Mouse (Mus musculus) left cerebral cortex, adult 11 months (tissue): ENCODE results near the gene Aqp12.
"Not testable (repeated sequence)": the region's sequence is repeated elsewhere in the genome, so short reads cannot be mapped to it uniquely, and the experiment has no call there.

Experiments
- DNase-seq: peaks from one replicate; pipeline ENCODE4 v3.0.0; 2022; ENCODE audit warnings: low spot score

The Aqp12 gene

GRCm38 (mm10) chr1:93006061-93006460 is at the start of gene Aqp12:
Aqp12 (plus strand) TSS chr1:93006334.
- DNase-seq, result no peak

DNA sequence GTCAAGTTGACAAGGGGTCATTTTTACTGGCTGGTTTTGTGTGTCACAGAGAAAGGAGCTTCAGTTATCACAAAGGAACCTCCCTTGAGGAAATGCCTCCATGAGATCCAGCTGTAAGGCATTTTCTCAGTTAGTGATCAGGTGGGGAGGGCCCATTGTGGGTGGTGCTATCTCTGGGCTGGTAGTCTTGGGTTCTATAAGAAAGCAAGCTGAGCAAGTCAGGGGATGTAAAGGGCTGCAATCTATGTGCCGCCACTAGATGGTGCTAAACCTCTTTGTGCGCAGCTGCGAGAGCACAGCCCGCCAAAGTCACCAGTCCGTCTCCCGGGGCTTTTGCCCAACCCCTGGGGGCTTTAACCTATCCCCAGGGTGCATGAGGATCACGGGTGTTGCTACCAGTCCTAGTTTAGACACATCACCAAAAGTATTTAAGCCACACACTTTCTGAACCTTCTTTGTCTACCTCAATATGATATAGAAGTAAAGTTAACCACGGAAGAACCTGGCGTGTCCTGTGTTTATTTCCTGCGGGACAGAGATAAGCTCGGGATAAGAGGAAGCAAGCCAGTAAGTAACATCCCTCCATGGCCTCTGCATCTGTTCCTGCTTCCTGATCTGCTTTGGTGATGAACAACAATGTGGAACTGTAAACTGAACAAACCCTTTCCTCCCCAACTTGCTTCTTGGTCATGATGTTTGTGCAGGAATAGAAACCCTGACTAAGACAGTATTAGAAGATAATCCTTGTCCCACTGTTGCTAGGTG is 49.4 kb upstream of the Aqp12 start:
- peak; percentile 46 for DNase-seq

DNA sequence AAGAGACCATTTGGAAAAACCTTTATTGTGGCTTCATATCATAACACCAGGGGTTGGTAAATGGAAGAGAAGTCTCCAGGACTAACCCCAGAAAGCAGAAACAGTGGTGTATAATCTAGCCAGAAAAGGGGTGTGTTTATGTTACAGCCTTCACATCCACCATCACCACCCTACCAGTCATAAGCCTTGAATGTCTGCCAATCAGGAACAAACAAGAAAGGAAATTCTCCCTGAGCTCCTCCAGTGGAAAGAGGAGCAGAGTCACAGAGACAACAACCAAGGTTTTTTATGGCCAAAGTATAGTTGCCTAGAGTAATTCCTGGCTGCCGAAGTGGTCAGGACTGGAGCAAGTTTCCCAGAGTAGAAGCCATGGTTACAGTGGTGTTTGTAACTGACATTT is 47.1 kb upstream of the Aqp12 start:
- DNase-seq, result no peak

GRCm38 (mm10) chr1:92970791-92971190 is 35.3 kb upstream of the Aqp12 start:
- not testable (repeated sequence) for DNase-seq

DNA sequence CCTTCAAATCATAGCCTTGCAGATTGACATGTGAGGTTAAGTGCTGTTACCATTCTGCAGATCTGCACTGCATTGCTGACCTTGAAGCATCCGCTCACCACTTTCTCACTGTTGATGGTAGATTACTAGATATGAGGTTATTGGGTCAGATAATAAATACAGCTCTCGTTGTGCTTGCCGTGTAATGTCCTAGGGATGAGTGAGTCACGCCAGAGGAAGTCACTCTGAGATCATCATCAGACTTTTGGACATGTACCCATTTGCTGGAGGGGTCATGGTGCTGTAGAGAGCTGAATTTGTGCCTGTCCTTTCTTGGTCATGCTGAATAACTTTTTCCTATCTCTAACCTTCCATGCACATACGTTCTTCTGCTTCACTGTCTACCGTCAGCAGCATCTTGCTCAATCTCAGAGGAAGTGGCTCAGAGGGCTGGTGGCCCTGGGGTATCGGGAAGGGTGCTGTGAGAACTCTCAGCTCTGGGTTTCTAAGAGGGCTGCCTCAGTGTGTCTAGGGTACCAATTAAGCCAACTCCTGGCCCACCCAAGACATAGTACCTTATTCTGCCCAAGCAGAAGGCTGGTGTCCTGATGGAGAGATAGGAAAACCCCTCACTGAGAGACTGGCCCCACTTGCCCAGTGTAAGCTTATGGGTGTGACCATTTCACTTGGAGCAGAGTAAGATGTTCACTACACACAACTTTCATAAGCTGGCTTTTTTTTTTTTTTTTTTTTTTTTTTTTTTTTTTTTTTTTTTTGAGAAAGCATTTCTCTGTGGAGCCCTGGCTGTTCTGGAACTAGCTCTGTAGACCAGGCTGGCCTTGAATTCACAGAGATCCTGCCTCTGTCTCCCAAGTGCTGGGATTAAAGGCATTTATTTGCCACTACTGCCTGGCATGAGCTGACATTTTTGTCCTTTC is 34.0 kb upstream of the Aqp12 start:
- DNase-seq, result no peak

DNA sequence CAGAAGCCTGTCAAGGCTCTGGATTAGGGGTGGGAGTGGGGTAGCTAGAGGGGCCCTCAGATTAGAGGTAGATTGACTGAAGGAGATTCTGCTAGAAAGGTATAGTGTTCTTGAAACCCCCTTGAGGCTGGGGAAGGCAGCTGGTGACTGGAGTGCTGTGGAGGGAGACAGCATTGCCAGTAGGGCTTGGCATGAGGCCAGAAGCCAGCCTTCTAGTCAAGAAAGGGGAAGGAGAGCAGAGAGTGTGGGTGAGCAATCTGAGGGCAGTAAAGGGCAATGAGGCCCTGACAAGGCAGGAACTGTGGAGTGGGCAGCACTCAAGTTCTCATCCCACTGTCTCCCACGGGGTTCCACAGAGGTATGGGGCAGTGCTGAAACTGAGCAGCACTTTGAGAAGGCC is 33.3 kb upstream of the Aqp12 start:
- DNase-seq, result no peak

DNA sequence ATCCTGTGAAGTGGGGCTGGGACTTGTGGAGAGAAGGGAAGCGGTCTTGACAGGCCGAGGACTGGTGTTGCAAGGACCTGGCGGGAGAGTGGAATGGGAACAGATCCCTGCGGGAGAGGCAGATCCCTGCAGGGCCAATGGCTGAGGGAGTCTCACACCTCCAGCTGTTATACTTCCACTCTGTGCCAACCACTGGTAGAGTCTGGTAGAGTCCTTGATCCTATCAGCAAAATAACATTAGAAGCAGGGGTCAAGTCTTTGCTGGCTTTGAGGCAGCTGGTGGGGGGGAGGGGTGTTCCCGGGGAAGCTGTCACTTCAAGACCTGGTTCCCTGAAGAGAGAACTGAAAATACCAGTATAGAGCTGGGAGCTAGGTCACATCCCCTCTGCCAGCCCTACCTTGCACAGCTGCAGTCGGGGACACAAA is 30.0 kb upstream of the Aqp12 start:
- no peak for DNase-seq

DNA sequence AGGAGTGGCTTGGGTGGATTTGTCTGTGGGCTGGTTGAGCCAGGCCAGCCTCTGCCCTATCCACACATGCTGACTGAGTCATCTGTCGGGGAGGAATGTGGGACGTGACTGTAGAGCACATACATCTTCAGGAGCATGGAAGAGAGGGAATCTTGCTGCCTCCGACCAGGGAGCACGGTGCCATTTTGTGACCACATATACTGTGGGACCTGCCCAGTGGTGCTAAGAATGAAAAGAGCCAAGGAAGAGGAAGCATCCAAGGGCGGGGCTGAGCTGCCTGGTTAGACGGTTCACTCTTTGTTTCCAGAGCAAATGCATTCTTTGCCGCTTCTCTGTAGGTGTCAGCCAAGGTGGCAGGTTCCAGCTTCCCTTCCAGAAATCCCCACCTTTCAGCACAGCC is 27.5 kb upstream of the Aqp12 start:
- DNase-seq, result no peak

DNA sequence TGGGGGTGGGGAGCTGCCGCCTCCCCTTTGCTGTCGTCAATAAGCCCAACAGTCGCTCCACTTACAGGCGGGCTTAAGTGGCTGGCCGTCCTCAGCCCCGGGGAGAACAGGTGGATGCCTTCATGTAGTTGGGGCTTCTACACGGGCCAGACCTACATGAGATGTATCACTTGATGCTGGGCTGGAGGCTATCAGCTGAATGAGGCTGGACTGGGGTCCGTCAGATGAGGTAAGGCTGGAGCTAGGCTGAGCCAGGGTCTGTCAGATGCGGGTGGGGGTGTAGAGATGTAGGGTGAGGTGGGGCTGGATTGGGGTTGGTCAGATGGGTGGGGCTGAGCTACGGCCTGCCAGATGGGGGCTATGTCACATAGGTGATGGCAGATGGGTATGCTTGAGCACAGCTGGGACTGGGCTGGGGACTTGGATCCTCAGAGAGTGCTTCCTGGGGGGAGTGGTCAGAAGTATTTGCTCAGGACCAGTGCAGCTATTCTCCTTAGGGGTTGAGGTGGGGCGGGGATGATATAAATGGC is 27.0 kb upstream of the Aqp12 start:
- no peak for DNase-seq

GRCm38 (mm10) chr1:92981056-92981845 is 24.9 kb upstream of the Aqp12 start:
- DNase-seq, result no peak

DNA sequence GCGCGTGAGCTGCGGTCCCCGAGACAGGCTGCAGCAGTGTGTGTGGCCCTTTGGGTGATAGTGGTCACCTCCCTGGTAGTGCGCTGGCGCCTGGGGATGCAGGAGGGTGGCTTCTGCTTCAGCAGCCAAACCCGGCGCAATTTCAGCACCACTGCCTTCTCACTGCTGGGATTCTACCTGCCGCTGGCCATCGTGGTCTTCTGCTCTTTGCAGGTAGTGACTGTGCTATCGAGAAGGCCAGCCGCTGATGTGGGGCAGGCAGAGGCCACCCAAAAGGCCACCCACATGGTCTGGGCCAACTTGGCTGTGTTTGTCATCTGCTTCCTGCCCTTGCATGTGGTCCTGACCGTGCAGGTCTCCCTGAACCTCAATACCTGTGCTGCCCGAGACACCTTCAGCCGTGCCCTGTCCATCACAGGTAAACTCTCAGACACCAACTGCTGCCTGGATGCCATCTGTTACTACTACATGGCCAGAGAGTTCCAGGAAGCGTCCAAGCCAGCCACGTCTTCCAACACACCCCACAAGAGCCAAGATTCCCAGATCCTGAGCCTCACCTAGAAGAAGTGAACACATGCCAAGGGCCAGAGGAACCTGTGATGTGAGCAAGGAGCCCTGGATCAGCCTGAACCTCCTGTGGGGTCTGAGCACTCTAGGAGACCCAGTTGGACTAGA is 23.1 kb upstream of the Aqp12 start:
- DNase-seq, result no peak

DNA sequence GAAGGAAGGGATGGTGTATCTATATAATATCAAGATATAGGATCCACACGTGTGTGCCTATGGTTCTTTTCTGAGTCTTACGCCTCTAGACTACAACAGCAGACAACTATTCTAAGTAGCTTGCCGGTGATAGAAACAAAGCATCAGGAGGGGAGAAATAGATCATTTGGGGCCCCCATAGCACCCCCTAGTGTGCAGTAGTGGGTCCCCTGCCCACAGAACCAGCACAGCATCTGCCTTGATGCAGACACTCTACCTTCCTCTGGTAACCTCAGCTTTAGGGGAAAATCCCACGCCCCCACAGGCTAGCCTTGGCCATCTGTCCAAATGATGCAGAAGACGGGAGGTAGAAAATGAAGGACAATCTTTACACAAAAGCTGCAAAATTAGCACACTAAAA is 21.1 kb upstream of the Aqp12 start:
- DNase-seq, result no peak

DNA sequence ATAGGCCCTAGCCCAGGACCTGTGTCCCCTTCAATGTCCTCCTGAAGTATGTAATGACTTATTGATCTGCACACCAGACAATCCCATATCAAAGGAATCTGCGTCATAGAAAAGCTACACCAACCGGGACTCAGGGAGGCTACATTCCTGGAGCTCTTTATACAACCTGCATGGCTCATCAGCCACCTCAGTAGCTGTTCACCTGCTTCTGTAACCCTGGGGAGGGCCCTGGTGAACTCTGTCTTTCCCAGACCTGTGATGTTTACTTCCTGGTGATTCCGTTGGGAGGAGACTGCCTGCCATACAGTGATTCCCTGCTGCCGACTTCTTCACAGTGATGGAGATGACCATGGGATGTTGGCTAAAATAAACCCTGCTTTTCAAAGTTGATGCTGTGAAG is 17.2 kb upstream of the Aqp12 start:
- no peak for DNase-seq

GRCm38 (mm10) chr1:92989891-92990290 is 16.2 kb upstream of the Aqp12 start:
- DNase-seq, result no peak

- DNase-seq, result no peak
These were observed 13.8 kb upstream of the Aqp12 start for GRCm38 (mm10) chr1:92992214-92992855.

DNA sequence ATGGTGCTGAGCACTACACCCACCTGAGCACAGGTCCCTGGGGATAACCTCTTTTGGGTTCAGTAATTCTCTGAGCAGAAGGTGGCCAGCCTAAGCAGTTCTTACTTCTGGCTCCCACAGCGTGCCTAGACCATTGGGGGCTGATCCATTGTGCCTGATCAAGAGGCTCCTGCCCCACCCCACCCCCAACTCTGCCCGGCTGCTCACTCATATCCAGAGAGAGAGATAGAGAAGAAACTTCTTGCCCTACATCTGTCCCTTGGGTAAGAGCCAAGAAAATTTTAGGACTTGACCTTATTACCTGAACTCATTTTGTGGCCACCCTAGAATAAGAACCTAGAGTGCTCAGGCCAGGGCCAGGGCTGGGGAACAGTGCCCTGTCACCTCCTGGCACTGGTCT is 13.3 kb upstream of the Aqp12 start:
- DNase-seq, result no peak

DNA sequence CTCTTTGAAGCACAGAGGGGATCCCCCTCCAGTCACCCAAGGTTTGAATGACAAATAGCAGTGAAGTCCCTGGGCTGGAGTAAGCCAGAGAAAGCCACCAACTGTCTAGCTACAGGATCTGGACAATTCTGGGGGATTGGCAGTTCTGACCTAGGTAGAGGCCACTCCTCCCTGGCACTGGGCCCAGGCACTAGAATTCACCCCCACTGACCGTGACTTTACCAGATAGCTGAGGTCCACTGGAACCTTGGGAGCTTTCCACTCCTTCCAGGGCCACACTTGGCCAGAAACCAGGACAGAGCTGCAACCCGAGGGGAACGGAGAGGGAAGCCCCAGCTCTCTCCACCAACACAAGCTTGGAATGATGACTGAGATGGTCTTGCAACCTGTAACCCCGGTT is 3.1 kb downstream of the Aqp12 start:
- DNase-seq, result no peak

DNA sequence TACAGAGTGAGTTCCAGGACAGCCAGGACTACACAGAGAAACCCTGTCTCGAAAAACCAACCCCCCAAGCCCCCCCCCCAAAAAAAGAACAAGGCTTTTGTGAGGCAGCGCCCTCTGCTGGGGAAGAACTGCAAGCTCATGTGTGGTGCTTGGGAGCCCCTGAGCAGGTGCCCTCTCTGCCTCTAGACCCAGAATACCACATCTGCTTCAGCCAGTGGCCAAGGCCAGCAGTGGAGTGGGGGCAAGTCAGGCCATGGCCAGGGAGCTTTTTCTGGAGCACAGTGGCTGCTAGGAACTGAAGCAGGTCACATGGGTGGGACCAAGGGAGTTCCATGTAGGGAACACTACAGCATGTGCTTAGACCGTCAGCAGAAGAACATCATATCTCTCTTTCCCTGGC is 4.6 kb downstream of the Aqp12 start:
- DNase-seq, result no peak

DNA sequence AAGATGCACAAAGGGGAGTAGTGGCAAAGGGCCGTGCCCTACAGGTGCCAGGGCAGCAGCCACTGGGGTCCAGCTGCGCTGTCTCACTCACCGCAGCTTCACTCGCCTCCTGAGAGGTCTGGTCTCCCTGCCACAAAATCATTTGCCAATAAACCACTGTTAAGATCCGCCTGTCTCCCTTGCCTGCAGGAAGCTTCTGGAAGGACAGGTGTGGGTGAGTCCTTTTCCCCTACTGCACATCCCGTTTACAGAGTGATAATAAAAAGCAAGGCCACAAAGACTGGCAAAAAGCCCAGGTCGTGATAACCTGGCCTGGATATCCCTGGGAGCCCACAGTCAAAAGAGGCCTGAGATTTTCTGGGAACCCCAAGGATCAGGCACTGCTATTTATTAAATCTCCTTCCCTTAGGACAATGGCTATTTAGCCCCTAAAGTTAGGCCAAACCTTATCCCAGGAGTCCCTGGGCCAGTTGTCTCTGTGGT is 6.0 kb downstream of the Aqp12 start:
- DNase-seq, result no peak

GRCm38 (mm10) chr1:93013367-93013766 is 7.2 kb downstream of the Aqp12 start:
- DNase-seq, result no peak

DNA sequence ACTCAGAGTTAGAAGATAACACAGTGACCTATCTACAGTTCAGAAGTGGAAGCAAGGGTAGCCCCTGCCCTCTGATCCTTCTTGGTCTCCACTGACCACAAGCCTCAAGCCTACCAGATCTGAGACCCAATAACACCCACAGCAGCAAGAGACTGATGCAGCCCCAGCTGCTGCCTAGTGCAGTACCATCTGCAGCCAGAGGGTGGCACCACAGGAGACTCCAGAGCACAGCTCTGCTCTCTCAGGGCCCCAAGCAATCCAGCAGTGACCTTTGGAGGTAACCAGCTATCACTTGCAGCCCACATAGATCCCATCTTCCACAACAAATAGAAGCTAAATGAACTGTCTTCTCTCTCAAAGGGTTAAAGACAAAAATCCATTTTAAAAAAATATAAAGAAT is 8.3 kb downstream of the Aqp12 start:
- DNase-seq, result peak; percentile 63
